Mouse (Mus musculus) neutrophil, adult 5-6 weeks (primary cell): ENCODE measurements around the gene Gbx1. TPM values are rescaled to one million over a fixed set of nuclear protein-coding genes. Genes with fewer than 3 reads are reported as not detected.

Source experiments
- ATAC-seq: fragments of 151-379, 151-347 bp; 2 replicates; pipeline ENCODE4 v1.8.0; 2017; ENCODE audit warnings: mild to moderate bottlenecking, moderate TSS enrichment; ENCODE audit not compliant: insufficient number of reproducible peaks, poor library complexity, low FRiP score, severe bottlenecking; ENCODE audit errors: extremely low read depth
- total RNA-seq: library from RNA; stranded (forward); fragments of 200-1000 nt; gene quantifications from 2 replicates; pipeline ENCODE4 v1.2.3, GENCODE M21; 2017

The Gbx1 gene
- total RNA-seq, 1 experiment from 2014 or later, result not detected

- ATAC-seq, result no peak
These were observed 43.7 kb downstream of the Gbx1 start for GRCm38 (mm10) chr5:24483326-24483725.

GRCm38 (mm10) chr5:24482247-24483079, 44.5 kb downstream of the Gbx1 start:
- ATAC-seq, result no peak

- no peak for ATAC-seq
These were observed 45.4 kb downstream of the Gbx1 start for GRCm38 (mm10) chr5:24481647-24482046.

- ATAC-seq, result no peak
These were observed 49.1 kb downstream of the Gbx1 start for GRCm38 (mm10) chr5:24477909-24478308.

- ATAC-seq, result no peak
These were observed 51.3 kb downstream of the Gbx1 start for GRCm38 (mm10) chr5:24475476-24476241.

- ATAC-seq, result no peak
These were observed 52.2 kb downstream of the Gbx1 start for GRCm38 (mm10) chr5:24474723-24475261.

GRCm38 (mm10) chr5:24474025-24474722, 52.8 kb downstream of the Gbx1 start:
- ATAC-seq, result no peak

- ATAC-seq, result no peak
These were observed 54.0 kb downstream of the Gbx1 start for GRCm38 (mm10) chr5:24472884-24473619.

GRCm38 (mm10) chr5:24470600-24470999, 56.4 kb downstream of the Gbx1 start:
- ATAC-seq, result peak; percentile 72; the same call in 1 of the 2 replicates

- no peak for ATAC-seq
These were observed 60.2 kb downstream of the Gbx1 start for GRCm38 (mm10) chr5:24466762-24467161.

GRCm38 (mm10) chr5:24455613-24456012, 71.4 kb downstream of the Gbx1 start:
- no peak for ATAC-seq

GRCm38 (mm10) chr5:24455076-24455475, 71.9 kb downstream of the Gbx1 start:
- ATAC-seq, result no peak

GRCm38 (mm10) chr5:24453985-24454303, 73.1 kb downstream of the Gbx1 start:
- ATAC-seq, result no peak

- ATAC-seq, result no peak
These were observed 73.6 kb downstream of the Gbx1 start for GRCm38 (mm10) chr5:24453283-24453984.

Other genes with a start within 250 kb of the Gbx1 start
- gene Kcnh2, start 175.6 kb downstream of the Gbx1 start, total RNA-seq, result 0.12 TPM in 1 of 2 replicates, not detected in the other
- not detected in 2 replicates for gene Nos3, start 162.4 kb downstream of the Gbx1 start, total RNA-seq
- gene Atg9b, start 135.1 kb downstream of the Gbx1 start, total RNA-seq, result not detected in 2 replicates
- 5.0 and 5.2 TPM in 2 replicates for gene Abcb8, start 133.5 kb downstream of the Gbx1 start, total RNA-seq
- gene Asic3, start 113.8 kb downstream of the Gbx1 start, total RNA-seq, result 0.23 TPM in 1 of 2 replicates, not detected in the other
- 30.0 and 36.6 TPM in 2 replicates for gene Cdk5, start 103.7 kb downstream of the Gbx1 start, total RNA-seq
- 56.8 and 58.0 TPM in 2 replicates for gene Slc4a2, start 103.4 kb downstream of the Gbx1 start, total RNA-seq
- 32.2 and 32.9 TPM in 2 replicates for gene Fastk, start 81.9 kb downstream of the Gbx1 start, total RNA-seq
- 28.2 and 29.4 TPM in 2 replicates for gene Tmub1, start 79.3 kb downstream of the Gbx1 start, total RNA-seq
- 26.1 and 28.6 TPM in 2 replicates for gene Agap3, start 75.0 kb downstream of the Gbx1 start, total RNA-seq
- not detected in 2 replicates for gene Asb10, start 13.8 kb upstream of the Gbx1 start, total RNA-seq
- not detected in 2 replicates for gene 4931409K22Rik, start 29.6 kb upstream of the Gbx1 start, total RNA-seq
- 40.0 and 40.4 TPM in 2 replicates for gene Abcf2, start 50.3 kb upstream of the Gbx1 start, total RNA-seq
- gene Chpf2, start 59.5 kb upstream of the Gbx1 start, total RNA-seq, result 28.4 and 37.9 TPM in 2 replicates
- 0.25 and 1.0 TPM in 2 replicates for gene Smarcd3, start 97.2 kb upstream of the Gbx1 start, total RNA-seq
- gene Nub1, start 158.3 kb upstream of the Gbx1 start, total RNA-seq, result 95.3 and 96.3 TPM in 2 replicates
- gene Wdr86, start 203.5 kb upstream of the Gbx1 start, total RNA-seq, result 0.12 TPM in 1 of 2 replicates, not detected in the other
- gene Crygn, start 230.8 kb upstream of the Gbx1 start, total RNA-seq, result 5.3 TPM in 1 of 2 replicates, not detected in the other